Mouse (Mus musculus) hindbrain, embryonic 15.5 days (tissue): ENCODE measurements around the gene Wdr24. TPM values are rescaled to one million over a fixed set of nuclear protein-coding genes. Genes with fewer than 3 reads are reported as not detected.

Experiments used
- ATAC-seq: fragments of 200-750 bp; cut with Nextera tagmentation; 2 replicates; pipeline ENCODE4 v1.8.0; 2017; ENCODE audit warnings: low read depth, moderate number of reproducible peaks, moderate TSS enrichment; ENCODE audit not compliant: low FRiP score
- H3K27ac ChIP-seq: fragments of 300-500 bp; sonication (generic); replicated peaks from 2 replicates; pipeline ENCODE4 v1.5.1; 2015; ENCODE audit warnings: mild to moderate bottlenecking, inconsistent platforms
- H3K27me3 ChIP-seq: fragments of 300-500 bp; sonication (generic); 2 replicates; pipeline ENCODE4 v1.6.1; 2015; ENCODE audit warnings: control low read depth, inconsistent platforms
- H3K36me3 ChIP-seq: fragments of 300-500 bp; sonication (generic); 2 replicates; pipeline ENCODE4 v1.6.1; 2015; ENCODE audit warnings: control low read depth, inconsistent platforms
- H3K4me1 ChIP-seq: fragments of 300-500 bp; sonication (generic); replicated peaks from 2 replicates; pipeline ENCODE4 v1.6.1; 2015; ENCODE audit warnings: control low read depth, inconsistent platforms
- H3K4me2 ChIP-seq: fragments of 300-500 bp; sonication (generic); 2 replicates; pipeline ENCODE4 v1.6.1; 2015; ENCODE audit warnings: moderate library complexity, mild to moderate bottlenecking, inconsistent platforms
- H3K4me3 ChIP-seq: fragments of 300-500 bp; sonication (generic); 2 replicates; pipeline ENCODE4 v1.5.1; 2015; ENCODE audit warnings: mild to moderate bottlenecking, inconsistent platforms
- H3K9ac ChIP-seq: fragments of 300-500 bp; sonication (generic); 2 replicates; pipeline ENCODE4 v1.6.1; 2015; ENCODE audit warnings: inconsistent platforms
- H3K9me3 ChIP-seq: fragments of 300-500 bp; sonication (generic); 2 replicates; pipeline ENCODE4 v1.6.1; 2016; ENCODE audit warnings: control low read depth, inconsistent platforms
- WGBS: fragments of 180-500 bp; shearing (Covaris S2); methylation state at CpG from one replicate; pipeline ENCODE4 v1.1.7; 2015; 5-methylcytosine and 5-hydroxymethylcytosine counted together
- polyA plus RNA-seq: library from polyadenylated mRNA; unstranded; fragments of >200 nt; fragmentation: Nextera tagmentation; extraction: Ambion mirVana; gene quantifications from 2 replicates; pipeline ENCODE4 v1.2.1, GENCODE M21; 2015

The Wdr24 gene
- polyA plus RNA-seq, 1 experiment from 2014 or later, result 28.2 TPM

GRCm38 (mm10) chr17:25834595-25835222 is 11.3 kb downstream of the Wdr24 start:
- Histone ChIP-seq H3K9ac (peak overlapping the region; percentile 70), H3K4me1 (peaks cover 76% of the 10 kb centered on the region), H3K36me3 (peaks cover 25% of the 10 kb centered on the region), H3K4me3 (peak overlapping the region; percentile 57), H3K27ac (peak overlapping the region; percentile 98), H3K4me2 (peak overlapping the region; percentile 92), H3K9me3 (no peaks in the 10 kb centered on the region), H3K27me3 (no peaks in the 10 kb centered on the region)
- ATAC-seq, result no peak
- WGBS, result 92% methylated on average over 11 of the region's 12 CpGs

- peaks cover 27% of the 10 kb centered on the region for H3K36me3 ChIP-seq
- no peak overlapping the region for H3K27ac ChIP-seq
- H3K9me3 ChIP-seq, result no peaks in the 10 kb centered on the region
- no peaks in the 10 kb centered on the region for H3K27me3 ChIP-seq
- ATAC-seq, result no peak
- peaks cover 70% of the 10 kb centered on the region for H3K4me1 ChIP-seq
- H3K4me2 ChIP-seq, result peak overlapping the region; percentile 92
- 97% methylated on average over 7 of the region's 7 CpGs for WGBS
- H3K9ac ChIP-seq, result 0 out of 2 replicates have a peak overlapping the region, but pooled peaks have one; percentile 70
- H3K4me3 ChIP-seq, result no peak overlapping the region; the same call in 1 of the 2 replicates
Measured at GRCm38 (mm10) chr17:25835301-25835700, 11.9 kb downstream of the Wdr24 start.

GRCm38 (mm10) chr17:25835816-25836215 is 12.4 kb downstream of the Wdr24 start:
- ATAC-seq, result no peak
- no peaks in the 10 kb centered on the region for H3K9me3 ChIP-seq
- peak overlapping the region; percentile 57 for H3K4me3 ChIP-seq
- H3K4me1 ChIP-seq, result peaks cover 65% of the 10 kb centered on the region
- peak overlapping the region; percentile 75; the same call in 1 of the 2 replicates for H3K9ac ChIP-seq
- no peak overlapping the region for H3K27ac ChIP-seq
- peak overlapping the region; percentile 83 for H3K4me2 ChIP-seq
- 94% methylated on average over 16 of the region's 16 CpGs for WGBS
- H3K27me3 ChIP-seq, result no peaks in the 10 kb centered on the region
- H3K36me3 ChIP-seq, result peaks cover 27% of the 10 kb centered on the region

- Histone ChIP-seq H3K36me3 (peaks cover 27% of the 10 kb centered on the region), H3K9ac (peak overlapping the region; percentile 75), H3K4me3 (peak overlapping the region; percentile 57), H3K9me3 (no peaks in the 10 kb centered on the region), H3K27me3 (no peaks in the 10 kb centered on the region), H3K4me1 (peaks cover 57% of the 10 kb centered on the region), H3K4me2 (peak overlapping the region; percentile 83), H3K27ac (peak overlapping the region; percentile 88)
- WGBS, result 19% methylated on average over 23 of the region's 23 CpGs
- no peak for ATAC-seq
Measured at GRCm38 (mm10) chr17:25836397-25837075, 13.1 kb downstream of the Wdr24 start.

- peak within 1 kb of the TSS; percentile 88 for H3K27ac ChIP-seq
- 1% methylated on average over 29 of the region's 29 CpGs for WGBS
- no peaks in the 10 kb centered on the region for H3K9me3 ChIP-seq
- H3K36me3 ChIP-seq, result peaks cover 32% of the 10 kb centered on the region
- peak; percentile 36 for ATAC-seq
- peaks cover 52% of the 10 kb centered on the region for H3K4me1 ChIP-seq
- H3K4me2 ChIP-seq, result peak within 1 kb of the TSS; percentile 83
- H3K27me3 ChIP-seq, result no peaks in the 10 kb centered on the region
- peak within 1 kb of the TSS; percentile 75 for H3K9ac ChIP-seq
- H3K4me3 ChIP-seq, result peak within 1 kb of the TSS; percentile 57
Measured at GRCm38 (mm10) chr17:25837076-25837410, 13.6 kb downstream of the Wdr24 start, which contains the start of gene Rhbdl1. Gene Rhbdl1, minus strand, starts transcription at chr17:25837295.

GRCm38 (mm10) chr17:25837533-25837932 is 14.1 kb downstream of the Wdr24 start:
- peak overlapping the region; percentile 83 for H3K4me2 ChIP-seq
- peak overlapping the region; percentile 88 for H3K27ac ChIP-seq
- H3K4me1 ChIP-seq, result peaks cover 50% of the 10 kb centered on the region
- peak overlapping the region; percentile 57; the same call in 1 of the 2 replicates for H3K4me3 ChIP-seq
- peak overlapping the region; percentile 75 for H3K9ac ChIP-seq
- no peaks in the 10 kb centered on the region for H3K27me3 ChIP-seq
- H3K9me3 ChIP-seq, result no peaks in the 10 kb centered on the region
- H3K36me3 ChIP-seq, result peaks cover 37% of the 10 kb centered on the region
- WGBS, result 17% methylated on average over 3 of the region's 3 CpGs
- no peak for ATAC-seq

- H3K27me3 ChIP-seq, result no peaks in the 10 kb centered on the region
- peaks cover 40% of the 10 kb centered on the region for H3K36me3 ChIP-seq
- no peak overlapping the region for H3K9ac ChIP-seq
- no peaks in the 10 kb centered on the region for H3K9me3 ChIP-seq
- H3K4me2 ChIP-seq, result no peak overlapping the region
- 85% methylated on average over 4 of the region's 4 CpGs for WGBS
- no peak for ATAC-seq
- no peak overlapping the region for H3K27ac ChIP-seq
- H3K4me1 ChIP-seq, result peaks cover 57% of the 10 kb centered on the region
- no peak overlapping the region for H3K4me3 ChIP-seq
Measured at GRCm38 (mm10) chr17:25838904-25839303, 15.5 kb downstream of the Wdr24 start.

- H3K9me3 ChIP-seq, result no peaks in the 10 kb centered on the region
- no peak overlapping the region for H3K9ac ChIP-seq
- H3K4me3 ChIP-seq, result no peak overlapping the region
- peaks cover 40% of the 10 kb centered on the region for H3K36me3 ChIP-seq
- peaks cover 53% of the 10 kb centered on the region for H3K4me1 ChIP-seq
- no peak for ATAC-seq
- H3K27ac ChIP-seq, result no peak overlapping the region
- 89% methylated on average over 14 of the region's 14 CpGs for WGBS
- no peaks in the 10 kb centered on the region for H3K27me3 ChIP-seq
- no peak overlapping the region for H3K4me2 ChIP-seq
Measured at GRCm38 (mm10) chr17:25839455-25840235, 16.2 kb downstream of the Wdr24 start.

- peaks cover 47% of the 10 kb centered on the region for H3K4me1 ChIP-seq
- no peak overlapping the region for H3K4me3 ChIP-seq
- H3K27me3 ChIP-seq, result no peaks in the 10 kb centered on the region
- no peak for ATAC-seq
- no peak overlapping the region for H3K4me2 ChIP-seq
- no peak overlapping the region for H3K27ac ChIP-seq
- H3K36me3 ChIP-seq, result peaks cover 40% of the 10 kb centered on the region
- 96% methylated on average over 6 of the region's 6 CpGs for WGBS
- H3K9ac ChIP-seq, result no peak overlapping the region
- no peaks in the 10 kb centered on the region for H3K9me3 ChIP-seq
Measured at GRCm38 (mm10) chr17:25840519-25840918, 17.1 kb downstream of the Wdr24 start.

- peaks cover 39% of the 10 kb centered on the region for H3K4me1 ChIP-seq
- H3K27ac ChIP-seq, result no peak within 1 kb of the TSS
- peaks cover 40% of the 10 kb centered on the region for H3K36me3 ChIP-seq
- H3K4me3 ChIP-seq, result no peak within 1 kb of the TSS
- no peak within 1 kb of the TSS for H3K4me2 ChIP-seq
- H3K9ac ChIP-seq, result no peak within 1 kb of the TSS
- H3K9me3 ChIP-seq, result no peaks in the 10 kb centered on the region
- WGBS, result 94% methylated on average over 22 of the region's 22 CpGs
- no peaks in the 10 kb centered on the region for H3K27me3 ChIP-seq
- ATAC-seq, result no peak
Measured at GRCm38 (mm10) chr17:25841117-25841880, 17.9 kb downstream of the Wdr24 start, which contains the start of gene Gm20683. Gene Gm20683, minus strand, starts transcription at chr17:25841763.

- 90% methylated on average over 3 of the region's 3 CpGs for WGBS
- no peak overlapping the region for H3K4me3 ChIP-seq
- H3K27me3 ChIP-seq, result no peaks in the 10 kb centered on the region
- no peak for ATAC-seq
- H3K36me3 ChIP-seq, result peaks cover 46% of the 10 kb centered on the region
- H3K4me1 ChIP-seq, result peaks cover 27% of the 10 kb centered on the region
- H3K4me2 ChIP-seq, result no peak overlapping the region
- H3K27ac ChIP-seq, result no peak overlapping the region
- no peak overlapping the region for H3K9ac ChIP-seq
- H3K9me3 ChIP-seq, result no peaks in the 10 kb centered on the region
Measured at GRCm38 (mm10) chr17:25842509-25842908, 19.1 kb downstream of the Wdr24 start.
